Mouse (Mus musculus): ENCODE measurements around the gene 4932438A13Rik.
A peak's percentile ranks its signal among the peaks of the same experiment; 100 is the strongest.

The 4932438A13Rik gene

DNA sequence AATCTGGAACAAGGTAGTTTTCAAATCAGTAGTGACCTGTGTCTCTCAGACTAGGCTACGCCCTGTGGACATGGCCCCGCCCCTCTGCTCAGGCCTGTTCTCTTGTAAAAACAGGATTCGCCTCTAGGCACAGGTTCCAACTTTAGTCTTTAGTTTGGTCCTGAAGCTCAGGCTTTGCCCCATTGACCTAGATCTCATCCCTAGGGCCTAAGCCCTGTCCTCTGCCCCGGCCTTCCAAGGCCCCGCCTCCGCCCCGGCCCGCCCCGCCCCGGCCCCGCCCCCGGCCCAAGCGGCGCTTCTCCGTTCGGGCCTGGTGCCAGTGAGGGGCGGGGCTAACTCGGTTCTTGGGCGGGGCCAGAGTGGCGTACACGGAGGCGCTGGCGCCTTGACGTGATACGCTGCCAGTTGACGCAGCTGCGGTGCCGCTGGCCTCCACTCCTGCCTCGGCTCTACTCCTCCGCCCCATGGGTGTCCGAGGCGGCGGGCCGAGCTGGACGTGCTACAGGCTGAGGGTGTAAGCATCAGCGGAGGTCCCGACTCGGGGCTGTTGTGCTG, at the start of gene 4932438A13Rik:
TSS of gene 4932438A13Rik (plus strand) at position 384 of the 555 bp plus-strand sequence.
- peak; percentile 97 for DNase-seq (ENCODE audit: inconsistent ontology term)

DNA sequence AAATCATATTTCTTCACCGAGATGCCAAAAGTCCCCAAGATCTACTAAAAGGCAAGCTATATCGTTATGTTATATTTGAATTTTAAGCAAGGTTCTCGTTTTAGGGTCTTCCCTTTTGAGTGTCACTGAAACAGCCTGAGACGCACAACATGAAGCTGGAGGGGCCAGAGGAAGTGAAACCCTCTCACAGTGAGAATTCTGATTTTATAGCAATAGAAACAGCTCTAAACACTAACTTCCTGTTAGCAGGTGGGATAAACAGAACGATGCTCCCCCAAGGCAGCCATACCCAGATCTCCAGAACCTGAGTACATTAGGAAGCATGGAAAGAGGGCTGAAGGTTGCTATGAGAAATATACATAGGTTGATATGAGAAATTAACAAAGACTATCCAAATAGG, 46.3 kb upstream of the 4932438A13Rik start:
- DNase-seq (ENCODE audit: inconsistent ontology term): no peak

DNA sequence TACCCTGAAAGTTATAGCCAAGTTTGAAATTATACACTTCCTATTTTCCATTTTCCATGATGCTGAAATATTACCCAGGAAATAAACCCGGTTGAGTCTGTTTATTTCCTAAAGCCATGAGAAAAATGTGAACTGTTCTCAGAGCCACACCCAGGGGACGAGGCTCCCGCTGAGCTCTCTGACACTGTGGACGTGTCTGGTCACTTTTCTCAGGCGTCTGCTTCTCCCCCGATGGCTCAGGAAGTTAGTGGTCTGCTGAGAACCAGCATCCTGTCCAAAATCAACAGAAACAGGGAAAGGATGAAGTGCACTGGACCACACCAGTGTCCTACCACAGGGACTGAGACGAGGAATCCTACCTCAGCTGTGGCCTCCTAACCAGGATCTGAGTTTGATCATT, 43.5 kb upstream of the 4932438A13Rik start:
- no peak for DNase-seq (ENCODE audit: inconsistent ontology term)

DNA sequence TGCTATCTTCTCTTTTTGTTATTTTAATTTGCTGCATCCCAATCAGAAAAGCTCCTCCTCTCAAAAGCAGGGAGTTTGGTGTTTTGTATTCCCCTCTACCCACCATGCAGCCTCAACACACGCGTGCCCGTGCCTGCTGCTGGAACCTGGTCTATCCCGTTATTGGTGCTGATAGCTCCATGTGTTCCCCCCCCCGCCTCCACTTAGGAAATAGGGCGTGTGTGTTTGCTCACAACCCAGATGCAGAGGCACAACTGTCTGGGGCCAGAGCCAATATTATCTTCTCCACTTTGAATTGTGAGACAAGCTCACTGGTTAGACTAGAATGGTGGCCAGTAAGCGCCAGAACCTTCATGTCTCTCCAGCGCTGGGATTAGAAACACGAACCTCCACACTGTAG, 41.9 kb upstream of the 4932438A13Rik start:
- no peak for DNase-seq (ENCODE audit: inconsistent ontology term)

DNA sequence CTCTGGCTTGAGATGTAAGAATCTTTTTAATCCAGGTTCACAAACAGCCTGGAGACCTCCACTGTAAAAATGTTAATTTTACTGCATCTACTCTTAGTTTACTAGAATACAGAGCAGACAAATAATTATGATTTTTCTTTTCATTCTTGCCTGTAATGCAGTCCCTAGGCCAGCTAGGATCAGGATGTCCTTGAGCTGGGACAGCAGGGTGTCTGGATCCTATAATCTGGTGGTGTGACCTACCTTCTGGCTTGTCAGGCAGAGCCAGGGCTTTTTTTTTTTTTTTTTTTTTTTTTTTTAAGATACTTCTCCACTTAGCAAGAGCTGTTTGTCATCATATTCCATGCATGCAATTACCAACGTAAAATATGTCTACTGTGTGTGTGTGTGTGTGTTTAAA, 37.8 kb upstream of the 4932438A13Rik start:
- no peak for DNase-seq (ENCODE audit: inconsistent ontology term)

DNA sequence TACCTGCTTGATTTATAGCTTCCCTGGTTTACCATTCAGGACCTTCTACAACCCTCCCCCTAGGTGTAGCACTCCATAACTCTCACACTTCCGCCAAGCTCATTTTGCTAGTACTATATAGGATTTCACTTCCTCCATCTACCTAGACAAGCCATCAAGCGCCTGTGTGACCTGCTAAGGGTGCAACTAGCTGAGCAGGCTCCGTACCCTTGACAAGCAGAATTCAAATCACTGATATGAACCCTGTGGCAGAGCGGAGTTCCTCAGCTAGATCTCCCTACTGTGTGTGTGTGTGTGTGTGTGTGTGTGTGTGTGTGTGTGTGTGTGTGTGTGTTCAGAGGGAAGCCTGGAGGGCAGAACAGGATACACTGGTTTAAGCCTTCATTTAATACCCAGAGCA, 37.4 kb upstream of the 4932438A13Rik start:
- no peak for DNase-seq (ENCODE audit: inconsistent ontology term)

DNA sequence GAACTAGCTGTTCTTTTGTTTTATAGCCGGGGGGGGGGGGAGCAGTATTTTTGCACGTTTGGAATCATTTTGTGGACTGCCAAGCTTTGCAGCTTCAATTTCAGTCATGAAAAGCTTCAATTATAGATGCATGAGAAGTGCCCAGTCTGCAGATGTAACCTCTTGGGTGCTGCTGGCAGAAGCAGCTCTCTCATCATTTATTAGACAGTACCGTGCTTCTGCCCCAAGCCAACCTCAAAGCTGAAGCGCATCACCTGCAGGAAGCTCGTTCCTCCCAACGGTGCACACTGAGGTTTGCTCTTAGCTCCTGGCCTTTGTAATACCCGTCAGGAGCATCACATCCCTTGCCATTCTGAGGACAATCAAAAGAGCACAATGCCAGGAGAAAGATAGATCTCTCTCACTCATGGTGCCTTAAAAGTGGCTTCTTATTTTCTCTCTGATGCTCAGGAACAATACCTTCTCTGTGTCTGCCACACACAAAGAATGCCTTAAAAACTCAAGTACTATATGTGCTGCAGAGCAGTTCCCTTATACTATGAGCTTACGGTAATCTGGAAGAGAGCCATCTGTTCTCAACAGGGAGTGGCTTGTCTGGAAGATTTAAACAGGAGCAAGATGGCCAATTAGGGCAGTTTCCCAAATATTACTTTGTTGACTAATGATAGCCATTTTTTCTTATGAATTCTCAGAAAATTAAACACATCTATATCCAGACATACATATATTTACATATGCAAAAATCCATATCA, 35.5 kb upstream of the 4932438A13Rik start:
- no peak for DNase-seq (ENCODE audit: inconsistent ontology term)

DNA sequence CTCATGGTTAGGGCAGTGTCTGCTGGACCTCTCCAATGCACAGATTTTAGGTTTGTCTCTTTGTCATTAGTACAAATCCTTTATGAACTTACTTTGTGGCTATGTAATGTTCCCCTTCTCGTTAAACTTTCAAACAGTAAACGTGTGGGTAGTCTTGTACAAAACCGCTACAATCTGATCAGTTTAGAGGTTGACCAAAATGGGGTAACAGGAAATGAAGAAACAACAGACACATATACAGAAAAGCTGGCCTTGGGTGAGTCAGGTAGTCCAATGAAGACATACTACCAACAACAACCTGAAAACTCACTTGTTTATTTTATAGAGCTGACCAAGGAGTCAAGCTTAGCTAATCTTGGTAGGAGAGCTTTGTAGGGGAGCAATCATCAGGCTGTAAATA, 32.7 kb upstream of the 4932438A13Rik start:
- no peak for DNase-seq (ENCODE audit: inconsistent ontology term)

DNA sequence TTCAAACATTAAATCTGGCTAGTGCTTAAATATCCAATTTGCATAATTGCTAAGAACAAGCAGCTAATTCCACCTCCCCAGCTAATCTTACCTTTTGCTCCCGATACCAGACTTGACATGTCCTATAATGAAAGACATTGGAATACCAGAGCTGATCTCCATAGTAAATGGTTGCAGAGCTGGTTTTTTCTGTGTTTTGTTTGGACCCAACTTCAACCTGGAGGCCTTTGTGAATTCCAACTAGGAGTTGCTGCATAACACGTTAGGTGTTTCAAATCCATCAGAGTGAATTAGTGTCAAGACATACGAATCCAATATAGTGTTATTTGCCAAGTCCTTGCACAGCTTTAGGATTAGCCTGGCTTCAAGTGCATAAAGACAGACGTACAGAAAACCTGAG, 28.5 kb upstream of the 4932438A13Rik start:
- DNase-seq (ENCODE audit: inconsistent ontology term): no peak

DNA sequence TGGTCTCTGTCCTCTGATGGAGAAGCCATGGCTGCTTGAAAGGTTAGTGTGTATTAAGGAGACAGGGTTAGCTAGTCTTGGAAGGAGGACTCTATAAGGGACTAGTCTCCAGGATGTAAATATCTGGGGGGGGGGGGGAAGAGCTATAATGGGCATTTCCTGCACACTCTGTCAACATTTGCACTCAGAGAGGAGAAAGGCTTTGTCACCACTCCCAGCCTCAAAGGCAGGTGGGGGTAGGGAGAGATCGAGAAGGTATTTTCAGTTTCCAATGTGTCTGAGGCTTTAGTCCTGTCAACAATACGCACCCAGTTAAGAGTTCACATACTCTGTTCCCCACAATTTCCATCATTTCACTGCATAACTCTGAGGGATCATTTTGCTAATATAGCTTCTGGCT, 28.1 kb upstream of the 4932438A13Rik start:
- DNase-seq (ENCODE audit: inconsistent ontology term): no peak

DNA sequence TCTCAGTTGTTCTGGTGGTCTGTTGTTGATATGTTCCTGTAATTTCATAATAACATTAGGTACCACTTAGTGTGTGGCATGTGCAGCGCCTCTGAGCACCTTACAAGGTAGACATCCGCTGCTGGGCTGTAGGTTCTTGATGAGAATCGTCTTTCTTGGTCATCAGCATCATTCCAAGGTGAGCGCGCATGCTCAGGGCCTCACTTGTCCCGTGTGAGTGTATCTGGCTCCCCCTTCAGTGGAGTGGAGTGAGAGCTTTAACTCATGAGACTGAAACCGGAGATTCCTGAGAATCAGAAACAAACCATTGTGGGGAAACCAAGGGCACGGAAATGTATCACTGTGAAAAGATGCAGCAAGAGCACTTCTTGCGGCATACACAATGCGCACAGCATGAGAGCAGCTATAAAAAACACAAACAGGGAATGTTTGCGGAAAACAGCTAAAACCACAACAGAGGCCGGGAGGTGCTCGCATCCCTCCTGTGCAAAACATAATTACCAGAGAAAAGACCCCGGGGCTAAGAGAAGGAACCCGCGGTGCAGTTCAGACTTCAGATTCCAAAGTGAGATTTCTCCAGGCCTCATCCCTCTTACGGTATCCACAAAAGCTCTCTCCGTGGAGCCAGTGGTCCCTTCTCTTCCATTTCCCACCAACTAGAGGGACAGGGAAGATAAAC, 27.2 kb upstream of the 4932438A13Rik start:
- DNase-seq (ENCODE audit: inconsistent ontology term): peak; percentile 22

DNA sequence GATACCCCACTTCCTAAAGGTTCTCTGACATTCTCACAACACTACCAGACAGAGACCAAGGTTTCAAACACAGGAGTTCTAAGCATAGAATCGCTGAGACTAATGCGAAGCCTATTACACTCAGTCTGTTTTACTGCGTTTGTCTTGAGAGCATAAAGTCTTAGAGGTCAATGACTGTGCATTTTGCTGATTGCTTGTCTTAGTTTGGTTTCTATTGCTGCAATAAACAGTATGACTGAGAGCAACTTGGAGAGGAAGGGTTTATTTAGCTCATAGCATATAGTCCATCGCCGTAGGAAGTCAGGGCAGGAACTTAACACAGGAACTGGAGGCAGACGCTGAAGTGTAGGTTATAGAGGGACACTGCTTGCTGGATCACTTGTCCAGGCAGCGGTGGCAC, 26.1 kb upstream of the 4932438A13Rik start:
- no peak for DNase-seq (ENCODE audit: inconsistent ontology term)

DNA sequence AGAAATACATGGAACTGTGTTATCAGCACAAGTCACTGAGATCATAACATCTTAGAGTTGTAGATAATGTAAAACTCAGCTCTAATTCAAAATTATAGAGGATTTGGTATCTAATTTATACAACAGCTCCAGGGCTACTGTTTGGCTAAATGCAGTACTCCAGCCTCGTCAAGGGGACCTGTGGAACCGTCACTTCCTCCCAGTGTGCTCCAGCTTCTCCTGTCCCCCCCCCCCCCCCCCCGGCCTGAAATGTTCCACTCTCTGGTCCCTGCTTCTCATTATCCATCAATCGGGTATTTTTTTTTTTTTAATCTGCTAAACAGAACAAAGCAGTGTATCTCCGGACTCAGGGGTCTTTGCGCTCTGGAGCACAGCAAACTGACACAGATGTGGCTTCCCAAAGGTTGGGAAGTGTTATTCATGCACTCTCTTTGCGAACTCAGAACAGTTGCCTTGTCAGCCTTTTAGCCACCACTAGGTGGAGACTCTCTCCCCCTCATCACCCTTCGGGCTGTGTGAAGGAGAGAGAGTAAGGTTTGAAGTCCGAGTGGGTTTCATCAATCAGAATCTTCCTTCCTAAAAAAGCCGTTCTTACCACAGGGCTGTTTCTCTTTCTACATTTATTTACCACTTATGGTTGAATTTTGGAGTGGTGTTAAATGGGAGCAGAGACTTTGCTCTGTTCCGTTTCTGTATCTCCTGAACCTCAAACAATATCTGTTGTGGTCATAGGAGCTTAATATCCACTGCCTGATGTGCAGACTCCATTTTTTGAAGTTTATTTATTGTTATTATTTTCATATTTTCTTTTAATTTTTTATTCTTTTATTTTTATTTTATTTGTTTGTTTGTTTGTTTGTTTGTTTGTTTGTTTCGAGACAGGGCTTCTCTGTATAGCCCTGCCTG, 22.0 kb upstream of the 4932438A13Rik start:
- peak; percentile 51 for DNase-seq (ENCODE audit: inconsistent ontology term)

DNA sequence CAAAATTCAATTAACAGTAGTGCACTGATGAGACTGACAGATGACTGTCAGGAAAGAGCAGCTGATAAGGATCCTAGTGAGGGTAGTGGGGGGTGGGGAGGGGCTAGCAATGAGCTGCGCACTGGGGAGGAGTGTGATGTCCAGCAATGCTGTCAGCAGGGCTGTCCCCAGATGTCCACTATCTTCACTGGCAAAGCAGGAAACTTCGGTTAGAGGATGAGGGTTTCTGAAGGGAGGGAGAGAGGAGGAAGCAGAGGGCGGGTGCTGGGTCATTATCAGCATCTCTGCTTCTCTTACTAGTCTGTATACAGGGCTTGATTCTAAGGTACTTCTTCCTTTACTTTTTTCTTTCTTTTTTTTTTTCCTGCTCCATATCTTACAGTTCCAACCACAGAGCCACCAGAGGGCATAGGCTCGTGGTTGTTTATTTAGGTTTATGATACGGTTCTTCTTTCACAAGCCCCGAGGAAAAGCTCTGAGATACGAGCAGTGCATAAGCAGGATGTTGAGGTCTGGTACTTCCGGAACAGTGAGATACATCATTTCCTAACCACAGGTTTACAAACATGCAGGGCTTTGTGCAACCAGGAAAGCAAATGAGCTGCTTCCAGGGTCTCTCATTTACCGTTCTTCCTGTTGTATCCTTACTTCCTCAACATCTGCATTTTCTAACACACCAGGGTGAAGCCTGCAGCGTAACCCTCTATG, 9.0 kb upstream of the 4932438A13Rik start:
- no peak for DNase-seq (ENCODE audit: inconsistent ontology term)

DNA sequence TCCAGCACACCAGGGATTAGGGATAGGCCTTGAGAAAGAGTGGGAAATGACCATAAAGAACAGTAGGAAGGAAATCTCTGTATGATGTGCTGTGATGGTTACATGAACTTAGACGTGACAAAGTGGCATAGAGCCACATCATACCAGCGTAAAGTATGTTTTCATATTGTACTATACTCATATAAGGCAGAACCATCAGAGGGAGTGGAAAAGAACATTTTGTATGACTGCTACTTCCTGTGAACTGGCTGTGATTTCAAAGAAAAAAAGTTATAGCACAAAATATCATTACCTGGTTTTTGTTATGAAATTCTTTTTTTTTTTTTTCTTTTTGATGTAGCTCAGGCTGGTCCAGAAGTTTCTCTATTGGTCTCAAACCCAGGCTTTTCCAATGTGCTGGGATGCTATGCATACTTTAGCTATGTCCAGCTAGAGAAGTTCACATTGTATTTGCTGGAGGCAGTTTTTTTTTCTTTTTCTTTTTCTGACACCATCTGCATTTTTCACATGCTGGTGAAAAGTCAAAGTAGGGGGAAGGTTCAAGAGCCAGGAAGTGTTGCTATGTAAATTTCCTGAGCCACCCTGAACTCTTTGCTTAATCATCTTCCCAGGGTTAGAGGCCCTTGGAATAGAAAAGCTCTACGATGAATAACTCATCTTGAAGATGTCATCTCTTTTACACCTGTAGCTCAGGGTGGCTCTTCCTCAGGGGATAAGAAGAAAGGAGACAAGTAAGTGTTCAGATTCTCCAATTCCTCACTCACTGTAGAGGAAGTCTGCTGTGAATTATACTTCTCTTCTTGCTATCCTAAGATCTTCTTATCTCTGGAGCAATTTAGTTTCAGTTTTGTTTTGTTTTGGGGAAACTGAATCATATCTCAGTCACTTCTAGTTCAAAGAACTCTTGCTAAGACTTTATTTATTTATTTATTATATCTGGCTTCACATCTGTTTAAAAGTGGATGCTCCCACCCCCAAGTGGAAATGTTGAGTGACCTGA, 1.2 kb upstream of the 4932438A13Rik start:
- peak; percentile 7 for DNase-seq (ENCODE audit: inconsistent ontology term)

DNA sequence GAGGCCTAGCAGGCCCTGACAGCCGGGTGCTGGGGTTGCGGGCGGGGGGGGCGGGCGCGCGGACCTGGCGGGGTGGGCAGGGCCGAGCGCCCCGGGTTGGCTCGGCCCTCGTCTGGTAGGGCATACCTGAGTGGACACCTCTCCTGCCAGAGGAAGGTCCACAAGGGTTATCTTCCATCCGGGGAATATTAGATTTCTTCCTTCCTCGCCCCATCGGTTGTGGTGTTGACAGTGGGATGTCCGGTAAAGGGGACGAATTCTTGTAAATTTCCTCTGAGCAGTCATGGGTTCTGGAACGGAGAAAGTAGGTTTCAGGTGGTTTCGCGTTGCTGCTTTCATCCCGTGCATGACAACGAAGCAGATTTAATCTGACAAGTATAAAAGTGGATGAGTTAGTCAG, 523 bp downstream of the 4932438A13Rik start:
- DNase-seq (ENCODE audit: inconsistent ontology term): no peak

DNA sequence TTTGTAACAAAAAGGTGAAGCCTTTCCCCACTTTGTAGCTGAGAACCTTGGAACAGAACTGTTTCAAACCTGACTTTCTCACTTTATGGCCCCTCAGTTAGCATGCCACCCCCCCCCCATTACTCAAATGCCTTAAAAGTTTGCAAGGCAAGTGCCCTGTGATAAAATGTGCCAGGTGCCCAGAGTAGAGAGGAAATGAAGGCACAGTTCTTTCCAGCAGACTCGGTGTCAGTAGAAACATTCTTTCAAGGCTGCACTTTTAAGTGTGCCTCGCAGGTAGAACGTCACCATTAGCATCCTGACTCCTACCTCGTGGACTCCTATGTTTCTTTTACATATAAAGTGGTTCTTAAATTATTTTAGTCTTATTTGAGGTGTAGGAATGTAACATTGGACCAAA, 977 bp downstream of the 4932438A13Rik start:
- peak; percentile 3 for DNase-seq (ENCODE audit: inconsistent ontology term)

DNA sequence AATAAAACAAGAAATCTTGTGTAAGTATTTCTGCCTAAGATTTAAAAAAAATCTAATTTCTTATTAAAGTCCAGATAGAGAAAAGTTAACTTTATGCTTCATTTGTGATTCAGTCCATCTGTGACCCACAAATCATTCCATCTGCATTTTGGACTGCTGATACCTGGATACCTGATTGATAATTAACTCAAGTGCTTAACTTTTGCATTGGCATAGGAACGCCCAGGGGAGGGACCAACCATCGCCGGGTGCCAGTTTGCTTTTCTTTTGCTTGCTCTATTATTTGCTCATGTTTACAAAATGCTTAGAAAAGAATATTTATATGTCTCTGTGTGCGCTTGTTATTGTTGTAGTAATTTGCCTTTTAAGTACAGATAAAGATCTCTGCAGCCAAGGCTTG, 1.6 kb downstream of the 4932438A13Rik start:
- DNase-seq (ENCODE audit: inconsistent ontology term): no peak

DNA sequence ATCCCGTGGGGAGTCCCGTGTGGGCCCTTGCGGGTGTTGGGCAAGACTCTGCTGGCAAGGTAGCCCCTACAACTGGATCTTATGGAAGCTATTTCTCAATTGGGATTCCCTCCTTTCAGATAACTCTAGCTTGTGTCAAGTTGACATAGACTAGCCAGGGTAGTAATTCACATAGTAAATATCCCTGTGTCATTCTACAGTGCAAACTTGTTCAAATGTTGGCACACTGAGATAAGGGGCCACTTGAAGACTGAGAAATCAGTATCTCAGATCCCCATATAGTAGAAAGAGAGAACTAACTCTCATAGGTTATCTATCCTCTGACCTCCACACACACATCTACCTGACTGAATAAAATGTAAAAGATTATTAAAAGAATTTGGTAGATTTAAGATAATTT, 42.5 kb downstream of the 4932438A13Rik start:
- DNase-seq (ENCODE audit: inconsistent ontology term): no peak

DNA sequence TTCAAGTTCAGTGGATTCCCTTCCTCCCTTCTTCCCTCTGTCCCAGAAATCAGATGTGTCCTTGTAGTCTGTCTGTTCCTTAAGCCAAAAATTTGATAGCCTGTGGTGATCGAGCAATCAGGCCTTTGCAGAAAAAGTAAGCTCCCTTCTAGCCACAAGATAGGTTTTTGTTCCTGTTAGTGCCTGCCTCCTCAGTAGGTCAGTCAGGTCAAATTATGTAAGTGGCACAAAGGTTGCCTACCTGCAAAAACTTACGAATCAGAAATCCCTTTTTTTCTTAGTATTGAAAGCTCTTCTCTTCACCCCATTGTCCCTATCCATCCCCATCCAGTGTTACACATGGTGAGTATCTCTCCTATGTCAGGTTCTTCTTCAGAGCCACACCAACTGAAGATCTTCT, 54.9 kb downstream of the 4932438A13Rik start:
- no peak for DNase-seq (ENCODE audit: inconsistent ontology term)
